Mouse (Mus musculus) adrenal gland, postnatal 25 days (tissue): ENCODE data around the gene C1qb. TPM values are rescaled to one million over a fixed set of nuclear protein-coding genes. Genes with fewer than 3 reads are reported as not detected.

ENCODE experiments used
- DNase-seq: peaks from one replicate; pipeline ENCODE4 v3.0.0; 2021; ENCODE audit warnings: mixed read lengths
- long read RNA-seq: library from polyadenylated mRNA; stranded (forward); transcript quantifications from one replicate; pipeline ENCODE4 v2.0.0, GENCODE M21; 2021
- total RNA-seq: library from RNA; stranded (reverse); gene quantifications from 2 replicates; pipeline ENCODE4 v1.2.3, GENCODE M21; 2021

The C1qb gene
- total RNA-seq = 24.4 and 28.3 TPM in 2 replicates
- long read RNA-seq, transcript C1qb-201 (3 exons, 1,088 nt) = major isoform, 58 of 64 reads
- long read RNA-seq, partial matches to known transcripts = 3 of 64 reads
- long read RNA-seq, other reads (novel, unspliced or antisense) = 3 of 64 reads

GRCm38 (mm10) chr4:136886101-136886500, at the start of gene C1qb:
C1qb (minus strand) TSS chr4:136886187.
- no peak for DNase-seq

GRCm38 (mm10) chr4:136934746-136935613, 49.0 kb upstream of the C1qb start:
- DNase-seq = no peak

GRCm38 (mm10) chr4:136930474-136930873, 44.5 kb upstream of the C1qb start:
- DNase-seq = no peak

- DNase-seq = no peak
Observed at GRCm38 (mm10) chr4:136928928-136929327, 42.9 kb upstream of the C1qb start.

- no peak for DNase-seq
Observed at GRCm38 (mm10) chr4:136925804-136926203, 39.8 kb upstream of the C1qb start.

GRCm38 (mm10) chr4:136924529-136924928, 38.5 kb upstream of the C1qb start:
- peak; percentile 77 for DNase-seq

DNA sequence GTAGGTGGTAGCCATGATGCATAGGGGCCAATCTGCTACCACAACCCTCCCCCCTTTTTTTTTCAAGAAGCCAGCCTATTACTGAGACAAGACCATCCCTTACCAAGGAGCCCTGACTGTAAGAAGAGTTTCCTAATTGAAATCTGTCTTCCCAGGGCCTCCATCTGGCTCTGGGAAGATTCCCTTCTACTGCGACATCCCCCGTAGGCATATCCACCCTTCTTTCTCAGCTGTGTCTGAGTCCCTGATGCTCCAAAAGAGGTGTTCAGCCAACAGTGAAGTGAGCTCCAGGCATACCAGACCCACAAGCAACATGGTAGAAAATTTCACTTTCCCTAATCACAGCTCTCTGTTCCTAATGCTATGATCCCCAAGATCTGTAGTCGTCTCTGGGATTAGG, 33.5 kb upstream of the C1qb start:
- no peak for DNase-seq

GRCm38 (mm10) chr4:136918834-136919233, 32.8 kb upstream of the C1qb start:
- DNase-seq = no peak

GRCm38 (mm10) chr4:136917165-136917524, 31.2 kb upstream of the C1qb start:
- no peak for DNase-seq

DNA sequence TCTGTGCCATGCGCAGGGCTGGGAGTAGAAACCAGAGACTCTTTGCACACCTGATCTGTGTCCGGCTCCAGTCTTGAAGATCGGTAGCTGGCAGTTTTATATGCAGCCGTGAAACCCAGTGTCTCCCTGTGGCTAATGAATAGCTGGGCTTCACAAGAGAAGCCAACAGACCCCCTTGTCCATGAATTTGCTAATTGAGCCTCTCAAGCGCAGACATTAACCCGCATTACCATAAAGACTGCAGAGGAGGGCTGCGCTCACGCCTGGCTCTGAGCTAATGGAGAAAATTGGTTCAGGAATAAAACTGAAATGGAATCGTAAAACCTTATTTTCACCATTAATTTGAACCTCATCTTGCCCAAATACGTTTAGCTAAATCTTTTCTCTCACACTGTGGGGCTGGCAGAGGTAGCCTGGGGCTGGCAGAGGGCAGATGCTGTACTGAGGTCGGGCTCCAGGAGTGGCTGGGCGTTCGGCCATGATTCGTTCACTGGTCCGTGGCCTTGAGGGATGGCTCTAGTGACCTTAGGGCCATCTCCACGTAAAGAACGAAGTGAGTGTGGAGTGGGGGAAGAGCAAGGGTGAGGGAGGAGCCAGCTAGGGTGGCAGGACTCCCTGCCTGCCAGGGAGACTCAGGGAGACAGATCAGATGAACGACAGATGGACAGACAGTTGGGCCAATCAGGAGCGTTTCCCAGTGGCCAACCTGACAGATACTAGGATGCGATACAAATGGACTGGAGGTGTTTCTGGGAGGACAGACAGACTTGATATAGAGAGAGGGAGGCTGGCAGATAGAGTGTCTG, 30.6 kb upstream of the C1qb start:
- DNase-seq = no peak

DNA sequence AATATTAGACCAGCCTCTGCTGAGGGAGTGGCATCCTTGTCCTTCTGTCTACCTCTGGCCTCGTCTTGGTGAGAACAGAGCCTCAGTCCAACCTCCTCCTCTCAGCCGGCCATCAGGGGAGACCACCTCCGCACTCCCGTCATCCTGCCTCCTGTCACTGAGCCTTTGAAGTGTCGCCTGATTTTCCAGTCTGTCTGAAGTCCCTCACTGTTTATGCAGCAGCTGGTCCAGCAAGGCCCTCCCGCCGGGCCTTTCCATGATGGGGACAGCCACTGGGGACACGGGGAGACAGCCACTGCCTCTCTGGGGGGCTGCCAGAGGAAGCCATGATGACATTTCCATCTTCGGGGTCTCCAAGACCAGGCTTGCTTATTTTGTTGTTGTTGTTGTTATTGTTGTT, 26.9 kb upstream of the C1qb start:
- no peak for DNase-seq

GRCm38 (mm10) chr4:136911804-136912203, 25.8 kb upstream of the C1qb start:
- DNase-seq = no peak

GRCm38 (mm10) chr4:136911211-136911646, 25.2 kb upstream of the C1qb start:
- DNase-seq = no peak

DNA sequence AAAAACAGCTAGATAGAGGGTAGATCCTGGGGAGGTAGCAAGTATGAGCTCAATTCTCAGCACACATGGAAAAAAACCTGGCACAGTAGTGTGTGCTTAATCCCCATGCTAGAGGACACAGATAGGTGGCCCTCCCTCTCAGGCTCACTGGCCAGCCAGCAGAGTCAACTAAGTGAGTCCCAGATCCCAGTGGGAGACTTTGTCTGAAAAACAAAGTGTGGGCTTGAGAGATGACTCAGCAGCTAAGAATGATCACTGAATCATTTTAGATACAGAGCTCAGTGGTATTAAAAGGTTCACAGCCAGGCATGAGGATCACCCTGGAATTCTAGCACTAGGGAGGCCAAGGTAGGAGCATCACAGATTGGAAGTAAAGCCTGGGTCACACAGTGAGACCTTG, 21.8 kb upstream of the C1qb start:
- no peak for DNase-seq

GRCm38 (mm10) chr4:136907033-136907432, 21.0 kb upstream of the C1qb start:
- peak; percentile 60 for DNase-seq

- DNase-seq = no peak
Observed at GRCm38 (mm10) chr4:136904767-136905539, 19.0 kb upstream of the C1qb start.

DNA sequence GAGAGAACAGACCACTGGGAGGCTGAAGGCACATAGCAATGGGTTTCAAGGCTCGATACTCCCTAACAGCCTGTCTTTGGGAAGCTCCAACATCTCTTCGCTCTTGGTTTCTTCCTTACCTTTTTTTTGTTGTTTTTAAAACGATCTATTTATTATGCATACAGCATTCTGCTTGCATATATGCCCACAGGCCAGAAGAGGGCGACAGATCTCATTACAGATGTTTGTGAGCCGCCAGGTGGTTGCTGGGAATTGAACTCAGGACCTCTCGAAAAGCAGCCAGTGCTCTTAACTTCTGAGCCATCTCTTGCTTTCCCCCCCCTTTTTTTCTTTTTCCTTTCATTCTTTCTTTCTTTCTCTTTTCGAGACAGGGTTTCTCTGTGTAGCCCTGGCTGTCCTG, 13.2 kb upstream of the C1qb start:
- DNase-seq = no peak

DNA sequence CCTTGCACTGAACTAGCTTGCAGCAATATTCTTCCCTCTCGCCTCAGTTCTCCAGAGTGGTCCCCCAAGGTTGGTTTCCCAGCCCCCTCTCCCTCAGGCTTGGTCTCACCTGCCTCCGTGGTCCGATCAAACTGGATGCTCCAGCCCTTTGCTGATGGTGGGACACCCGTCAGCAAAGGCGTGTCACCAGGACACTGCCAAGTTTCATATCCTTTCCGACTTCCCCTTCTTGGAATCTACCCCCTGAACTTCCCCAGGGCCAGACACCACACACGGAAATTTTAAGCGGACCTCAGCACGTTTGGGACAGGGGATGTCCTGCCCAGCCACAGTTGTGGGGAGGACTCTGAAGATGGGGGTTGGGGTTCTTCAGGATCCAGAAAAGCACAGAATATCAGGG, 12.7 kb upstream of the C1qb start, which contains the start of gene C1qa:
Gene C1qa, minus strand, starts transcription at position 167 of the 400 bp plus-strand sequence.
- no peak for DNase-seq

- DNase-seq = no peak
Observed at GRCm38 (mm10) chr4:136898084-136898598, 12.2 kb upstream of the C1qb start.

DNA sequence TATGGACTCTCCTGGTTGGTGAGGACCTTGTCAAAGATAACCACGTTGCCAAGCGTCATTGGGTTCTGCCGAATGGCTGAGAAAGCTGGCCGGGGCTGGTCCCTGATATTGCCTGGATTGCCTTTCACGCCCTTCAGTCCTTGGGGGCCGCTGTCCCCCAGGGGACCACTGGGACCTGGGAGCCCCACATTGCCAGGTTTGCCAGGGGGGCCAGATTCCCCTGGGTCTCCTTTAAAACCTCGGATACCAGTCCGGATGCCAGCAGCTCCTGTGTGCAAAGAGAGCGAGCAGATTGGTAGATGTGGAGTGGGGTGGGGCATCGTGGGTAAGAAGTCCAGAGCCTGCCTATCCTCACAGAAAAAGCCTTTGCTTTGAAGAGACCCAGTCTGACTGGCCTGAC, 10.5 kb upstream of the C1qb start:
- DNase-seq = no peak

GRCm38 (mm10) chr4:136895861-136896260, 9.9 kb upstream of the C1qb start:
- DNase-seq = no peak

GRCm38 (mm10) chr4:136894821-136895220, 8.8 kb upstream of the C1qb start:
- DNase-seq = no peak
